Mouse (Mus musculus): ENCODE results near the gene Adamts16.
"Not testable (repeated sequence)": the region's sequence is repeated elsewhere in the genome, so short reads cannot be mapped to it uniquely, and the experiment has no call there.

The Adamts16 gene

GRCm38 (mm10) chr13:70841421-70841904 lies at the start of gene Adamts16:
TSS of gene Adamts16 (minus strand) at chr13:70841811.
- in situ Hi-C loops (cut with MboI, MseI) = loop anchor here (10.0 kb wide), 1 partner anchor 1367 kb away; no protein-coding TSS in a partner anchor

GRCm38 (mm10) chr13:70887136-70887535 lies 45.5 kb upstream of the Adamts16 start:
- in situ Hi-C loops (cut with MboI, MseI) = no loop called here

- in situ Hi-C loops (cut with MboI, MseI) = no loop called here
Observed at GRCm38 (mm10) chr13:70885006-70885405, 43.4 kb upstream of the Adamts16 start.

GRCm38 (mm10) chr13:70883891-70884890 lies 42.6 kb upstream of the Adamts16 start:
- in situ Hi-C loops (cut with MboI, MseI) = no loop called here

- in situ Hi-C loops (cut with MboI, MseI) = not testable (repeated sequence)
Observed at GRCm38 (mm10) chr13:70879971-70880370, 38.4 kb upstream of the Adamts16 start.

- in situ Hi-C loops (cut with MboI, MseI) = no loop called here
Observed at GRCm38 (mm10) chr13:70877550-70877913, 35.9 kb upstream of the Adamts16 start.

- in situ Hi-C loops (cut with MboI, MseI) = no loop called here
Observed at GRCm38 (mm10) chr13:70876648-70877549, 35.3 kb upstream of the Adamts16 start.

GRCm38 (mm10) chr13:70875411-70875949 lies 33.9 kb upstream of the Adamts16 start:
- in situ Hi-C loops (cut with MboI, MseI) = no loop called here

GRCm38 (mm10) chr13:70874741-70875140 lies 33.1 kb upstream of the Adamts16 start:
- in situ Hi-C loops (cut with MboI, MseI) = no loop called here

- in situ Hi-C loops (cut with MboI, MseI) = not testable (repeated sequence)
Observed at GRCm38 (mm10) chr13:70873851-70874250, 32.2 kb upstream of the Adamts16 start.

GRCm38 (mm10) chr13:70871049-70871448 lies 29.4 kb upstream of the Adamts16 start:
- in situ Hi-C loops (cut with MboI, MseI) = no loop called here

GRCm38 (mm10) chr13:70866971-70867625 lies 25.5 kb upstream of the Adamts16 start:
- in situ Hi-C loops (cut with MboI, MseI) = no loop called here

GRCm38 (mm10) chr13:70865867-70866266 lies 24.3 kb upstream of the Adamts16 start:
- in situ Hi-C loops (cut with MboI, MseI) = no loop called here

GRCm38 (mm10) chr13:70862162-70862908 lies 20.7 kb upstream of the Adamts16 start:
- in situ Hi-C loops (cut with MboI, MseI) = no loop called here

GRCm38 (mm10) chr13:70853601-70854000 lies 12.0 kb upstream of the Adamts16 start:
- in situ Hi-C loops (cut with MboI, MseI) = no loop called here

GRCm38 (mm10) chr13:70846933-70847332 lies 5.3 kb upstream of the Adamts16 start:
- in situ Hi-C loops (cut with MboI, MseI) = loop anchor here (10.0 kb wide), 1 partner anchor 1372 kb away; no protein-coding TSS in a partner anchor

- in situ Hi-C loops (cut with MboI, MseI) = loop anchor here (10.0 kb wide), 1 partner anchor 1371 kb away; no protein-coding TSS in a partner anchor
Observed at GRCm38 (mm10) chr13:70845526-70845925, 3.9 kb upstream of the Adamts16 start.

GRCm38 (mm10) chr13:70842126-70842525 lies 515 bp upstream of the Adamts16 start:
- in situ Hi-C loops (cut with MboI, MseI) = loop anchor here (10.0 kb wide), 1 partner anchor 1367 kb away; no protein-coding TSS in a partner anchor

- in situ Hi-C loops (cut with MboI, MseI) = loop anchor here (10.0 kb wide), 1 partner anchor 1365 kb away; no protein-coding TSS in a partner anchor
Observed at GRCm38 (mm10) chr13:70840161-70840560, 1.4 kb downstream of the Adamts16 start.

GRCm38 (mm10) chr13:70837571-70837970 lies 4.0 kb downstream of the Adamts16 start:
- in situ Hi-C loops (cut with MboI, MseI) = loop anchor here (5.0 kb wide), 1 partner anchor 195 kb away; no protein-coding TSS in a partner anchor
